Mouse (Mus musculus) left cerebral cortex, adult 2 months (tissue): ENCODE results near the gene Rbm28. TPM values are rescaled to one million over a fixed set of nuclear protein-coding genes. Genes with fewer than 3 reads are reported as not detected.

Experiments used
- DNase-seq, 2 experiments: peaks; one replicate each; pipeline ENCODE4 v3.0.0; 2021 to 2022; ENCODE audit warnings: low spot score in 2 of 2, mixed read lengths in 1 of 2; ENCODE audit errors: extremely low spot score in 1 of 2
- H3K27ac ChIP-seq: fragments of 200-600 bp; 2 replicates; pipeline ENCODE4 v1.8.1; 2022
- H3K4me3 ChIP-seq: fragments of 200-600 bp; 2 replicates; pipeline ENCODE4 v1.8.1; 2022
- CTCF ChIP-seq: fragments of 200-600 bp; IDR thresholded peaks from 2 replicates; pipeline ENCODE4 v1.8.1; 2022; ENCODE audit warnings: antibody characterized with exemption, mild to moderate bottlenecking, moderate library complexity
- intact Hi-C: fragments of 180-260 bp; cut with DNase I; formaldehyde crosslinking; loops from one replicate; pipeline ENCODE4 v1.15.1; 2025
- total RNA-seq, 2 experiments: library from RNA; stranded (reverse); gene quantifications; 2 replicates each; pipeline ENCODE4 v1.2.3; 2021

Gene Rbm28
- total RNA-seq, 2 experiments from 2014 or later: 51.0 to 52.3 TPM

- Histone ChIP-seq H3K27ac (no peak overlapping the region), H3K4me3 (no peak overlapping the region)
- no peak for DNase-seq
- no peak for TF ChIP-seq CTCF
- intact Hi-C loops: no loop called here
Observed at GRCm38 (mm10) chr6:29160786-29161185, 4.0 kb downstream of the Rbm28 start.

- intact Hi-C loops: no loop called here
- Histone ChIP-seq H3K27ac (no peak overlapping the region), H3K4me3 (no peak overlapping the region)
- no peak for TF ChIP-seq CTCF
- no peak for DNase-seq
Observed at GRCm38 (mm10) chr6:29156326-29156725, 8.5 kb downstream of the Rbm28 start.

GRCm38 (mm10) chr6:29150001-29150400 is 14.8 kb downstream of the Rbm28 start:
- H3K4me3 ChIP-seq: no peak overlapping the region
- H3K27ac ChIP-seq: no peak overlapping the region
- no peak for TF ChIP-seq CTCF
- intact Hi-C loops: no loop called here
- DNase-seq: no peak

- no peak for TF ChIP-seq CTCF
- DNase-seq: no peak
- no peak overlapping the region for H3K4me3 ChIP-seq
- H3K27ac ChIP-seq: no peak overlapping the region
- intact Hi-C loops: no loop called here
Observed at GRCm38 (mm10) chr6:29147407-29148010, 17.3 kb downstream of the Rbm28 start.

GRCm38 (mm10) chr6:29146641-29147040 is 18.2 kb downstream of the Rbm28 start:
- intact Hi-C loops: loop anchor here (1.0 kb wide), 1 partner anchor 45 kb away; no protein-coding TSS in a partner anchor
- Histone ChIP-seq H3K27ac (no peak overlapping the region), H3K4me3 (no peak overlapping the region)
- no peak for TF ChIP-seq CTCF
- no peak for DNase-seq

- Histone ChIP-seq H3K4me3 (no peak overlapping the region), H3K27ac (peak overlapping the region; percentile 24; the same call in 1 of the 2 replicates)
- intact Hi-C loops: loop anchor here (1.0 kb wide), 1 partner anchor 44 kb away; no protein-coding TSS in a partner anchor
- DNase-seq: no peak
- TF ChIP-seq CTCF: no peak; the same call in 1 of the 2 replicates
Observed at GRCm38 (mm10) chr6:29145456-29146307, 19.1 kb downstream of the Rbm28 start.

GRCm38 (mm10) chr6:29144971-29145370 is 19.8 kb downstream of the Rbm28 start:
- H3K27ac ChIP-seq: no peak overlapping the region
- H3K4me3 ChIP-seq: no peak overlapping the region
- TF ChIP-seq CTCF: no peak
- DNase-seq: no peak
- intact Hi-C loops: loop anchor here (5.0 kb wide), 4 partner anchors 123 to 613 kb away; partner anchors contain the start of gene Lrrc4

DNA sequence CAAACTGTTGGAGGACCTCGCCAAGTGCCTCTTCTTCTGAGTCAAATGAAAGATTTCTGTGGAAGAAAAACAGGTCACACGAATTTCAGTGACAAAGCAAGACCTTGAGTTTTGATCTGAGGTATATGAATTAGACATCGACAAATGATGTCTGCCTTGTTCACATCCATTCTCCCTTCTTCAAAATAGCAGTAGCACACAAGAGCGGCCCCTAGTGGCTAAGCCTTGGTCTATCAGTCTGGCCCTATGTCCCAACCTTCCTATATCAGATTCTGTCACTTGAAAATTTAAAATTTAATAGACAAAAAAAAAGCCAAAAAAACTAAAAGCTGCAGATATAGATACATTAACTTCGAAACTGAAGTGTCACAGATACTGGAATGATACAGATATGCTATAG is 21.2 kb downstream of the Rbm28 start:
- H3K27ac ChIP-seq: no peak overlapping the region
- DNase-seq: peak; percentile 66 to 75
- intact Hi-C loops: loop anchor here (2.0 to 5.0 kb wide), 5 partner anchors 51 to 611 kb away; partner anchors contain the start of gene Lrrc4
- H3K4me3 ChIP-seq: no peak overlapping the region
- peak; percentile 90 for TF ChIP-seq CTCF

GRCm38 (mm10) chr6:29137441-29137840 is 27.4 kb downstream of the Rbm28 start:
- intact Hi-C loops: no loop called here
- no peak for TF ChIP-seq CTCF
- DNase-seq: no peak
- Histone ChIP-seq H3K27ac (no peak overlapping the region), H3K4me3 (no peak overlapping the region)

- intact Hi-C loops: no loop called here
- Histone ChIP-seq H3K4me3 (no peak overlapping the region), H3K27ac (no peak overlapping the region)
- TF ChIP-seq CTCF: no peak
- no peak for DNase-seq
Observed at GRCm38 (mm10) chr6:29133100-29133499, 31.7 kb downstream of the Rbm28 start.

DNA sequence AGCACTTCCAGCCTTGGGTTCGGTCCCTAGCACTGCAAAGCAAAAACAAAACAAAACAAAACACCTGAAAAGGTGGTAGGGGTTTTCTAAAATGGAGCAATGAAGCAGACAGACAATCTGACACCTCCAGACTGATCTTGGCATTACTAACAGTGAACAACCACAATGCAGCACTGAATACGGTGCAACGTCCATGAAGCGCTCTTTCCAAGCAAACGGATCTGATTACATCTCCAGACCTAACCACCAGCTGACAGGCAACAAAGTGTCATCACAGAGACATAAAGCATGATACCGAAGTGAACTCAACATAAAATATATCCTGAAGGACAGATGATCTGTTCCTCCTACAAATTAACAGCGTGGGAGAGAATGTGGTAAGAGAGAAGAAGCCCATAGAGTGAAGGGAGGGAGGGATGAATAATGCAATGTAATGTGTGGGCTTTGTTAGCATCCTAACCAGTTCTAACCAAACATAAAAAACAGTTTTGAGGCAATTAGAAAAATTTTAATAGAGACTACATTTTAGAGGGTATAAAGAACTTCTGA is 37.9 kb downstream of the Rbm28 start:
- Histone ChIP-seq H3K27ac (no peak overlapping the region), H3K4me3 (no peak overlapping the region)
- no peak for TF ChIP-seq CTCF
- intact Hi-C loops: no loop called here
- DNase-seq: no peak

DNA sequence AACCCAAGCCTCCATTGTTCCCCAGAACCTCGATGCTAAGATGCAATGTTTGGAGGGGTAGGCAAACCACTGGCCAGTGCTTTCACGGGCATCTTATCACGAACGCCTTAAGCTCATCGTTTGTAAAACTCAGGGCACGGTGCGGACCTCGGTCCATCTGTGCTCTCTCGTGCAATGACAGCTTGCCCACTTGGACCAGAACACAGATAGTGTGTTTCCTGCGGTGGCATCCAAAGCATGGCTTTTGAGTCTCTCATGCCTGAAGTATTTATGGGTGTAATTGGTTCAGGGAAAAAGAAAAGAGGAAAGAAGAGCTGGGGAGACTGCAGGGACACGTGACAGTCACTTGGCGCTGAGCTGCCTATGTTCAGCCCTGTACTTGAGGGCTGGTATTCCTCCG is 44.8 kb downstream of the Rbm28 start:
- intact Hi-C loops: no loop called here
- no peak for TF ChIP-seq CTCF
- no peak overlapping the region for H3K27ac ChIP-seq
- no peak for DNase-seq
- H3K4me3 ChIP-seq: no peak overlapping the region
